Mouse (Mus musculus) thymus, postnatal 25 days (tissue): ENCODE measurements around the gene Frmd6.

Experiments used
- DNase-seq: peaks from one replicate; pipeline ENCODE4 v3.0.0; 2022

Gene Frmd6

DNA sequence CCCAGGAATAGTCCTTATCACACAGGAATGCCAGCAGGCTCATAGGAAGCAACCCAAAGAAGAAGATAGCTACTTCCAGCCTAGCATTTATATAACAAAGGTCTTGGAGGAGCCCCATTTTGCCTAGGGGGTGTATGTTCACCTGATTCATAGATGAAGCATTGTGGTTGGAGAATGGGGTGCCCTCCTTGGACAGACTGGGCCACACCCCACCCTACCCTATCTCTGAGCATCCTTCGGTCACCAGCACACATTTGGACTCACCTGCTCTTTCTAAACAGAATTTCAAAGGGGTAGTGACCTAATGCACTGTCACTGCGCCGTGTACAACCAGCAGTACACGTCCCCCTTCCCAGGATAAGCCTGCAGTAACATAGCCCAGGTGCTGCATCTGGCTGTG is 31.5 kb downstream of the Frmd6 start:
- no peak for DNase-seq

GRCm38 (mm10) chr12:70863281-70863680 is 38.0 kb downstream of the Frmd6 start:
- no peak for DNase-seq

DNA sequence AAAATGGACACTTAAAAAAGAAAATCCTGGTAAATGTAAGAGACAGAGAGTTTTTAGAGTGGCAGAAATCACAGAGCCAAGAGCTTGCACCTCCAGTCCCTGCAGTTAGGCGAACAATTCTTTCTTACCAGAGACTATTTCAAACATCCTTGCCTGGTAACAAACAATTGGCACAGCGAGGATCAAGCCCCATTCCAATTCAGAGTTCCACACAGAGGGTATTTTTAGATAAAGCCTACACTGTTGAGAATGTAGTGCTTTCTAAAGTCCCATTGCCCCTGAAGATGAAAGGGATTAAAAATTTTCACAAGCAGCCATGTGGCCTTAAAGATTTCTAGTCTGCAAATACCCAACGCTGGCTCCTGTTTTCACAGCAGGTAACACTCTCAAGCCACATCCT is 42.5 kb downstream of the Frmd6 start:
- DNase-seq, result no peak

DNA sequence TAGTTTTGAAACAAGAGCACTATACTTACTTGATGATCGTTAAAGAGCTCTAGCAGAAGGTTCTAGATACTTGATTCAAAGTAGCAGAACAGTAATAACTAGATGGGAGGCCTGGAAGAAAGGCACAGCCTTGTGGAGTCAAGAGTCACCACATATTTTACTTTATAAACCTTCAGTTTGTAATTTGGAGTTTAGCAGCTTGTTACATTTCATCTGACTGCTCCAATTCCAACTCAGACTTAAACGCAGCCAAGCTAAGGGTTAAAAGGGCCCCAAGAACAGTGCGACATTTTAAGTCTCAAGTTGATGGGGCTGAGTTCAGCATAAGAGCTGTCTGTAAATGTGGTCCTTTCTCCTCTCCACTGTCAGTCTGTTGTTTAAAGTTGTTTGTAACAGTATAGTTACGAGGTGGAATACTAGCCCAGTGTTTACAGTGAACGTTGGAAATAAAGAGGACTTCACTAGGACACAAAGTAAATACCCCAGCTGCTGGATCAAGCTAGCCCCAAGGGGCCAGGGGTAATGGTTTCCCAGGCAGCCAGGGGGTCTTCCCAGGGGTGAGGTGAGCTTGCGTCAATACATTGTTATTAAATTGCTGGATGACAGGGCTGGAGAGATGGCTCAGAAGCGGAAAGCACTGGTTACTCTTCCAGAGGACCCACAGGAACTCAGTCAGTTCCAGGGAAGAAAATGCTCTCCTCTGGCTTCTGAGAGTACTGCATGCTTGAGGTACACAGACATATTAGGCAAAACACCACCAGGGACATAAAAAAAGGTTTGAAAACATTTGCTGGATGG is 43.1 kb downstream of the Frmd6 start:
- DNase-seq, result no peak

DNA sequence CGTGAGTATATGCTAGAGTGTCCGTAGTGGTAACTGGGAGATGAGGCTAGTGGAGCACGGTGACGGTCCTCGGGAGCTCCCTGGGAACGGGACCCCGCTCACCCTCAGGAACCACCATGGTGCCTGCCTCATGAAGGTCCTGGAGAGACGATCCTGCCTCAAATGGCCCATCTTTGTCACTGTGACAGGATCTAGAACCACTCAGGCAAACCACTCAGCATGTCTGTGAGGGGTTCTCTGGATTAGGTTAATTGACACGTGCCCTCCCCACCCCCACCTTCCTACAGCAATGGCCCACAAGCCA is 43.6 kb downstream of the Frmd6 start:
- DNase-seq, result no peak

DNA sequence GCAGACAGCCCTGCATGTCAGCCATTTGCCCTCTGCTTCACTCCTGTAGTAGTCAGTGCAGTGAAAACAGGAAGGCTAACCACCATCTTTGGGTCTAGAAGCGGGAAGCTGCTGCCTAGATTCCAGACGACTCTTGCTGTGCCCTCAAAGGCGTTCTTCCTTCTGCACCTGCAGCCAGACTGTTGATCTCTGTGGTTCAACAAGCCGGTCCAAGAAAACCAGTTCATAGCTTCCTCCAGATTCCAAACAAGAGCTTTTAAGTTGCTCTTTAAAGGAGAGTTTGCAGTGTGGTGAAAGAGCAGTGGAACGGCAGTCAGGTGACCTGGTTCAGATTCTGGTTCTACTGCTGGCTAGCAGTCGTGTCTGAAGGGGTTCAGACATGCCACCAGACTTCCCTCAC is 48.2 kb downstream of the Frmd6 start:
- peak; percentile 59 for DNase-seq

DNA sequence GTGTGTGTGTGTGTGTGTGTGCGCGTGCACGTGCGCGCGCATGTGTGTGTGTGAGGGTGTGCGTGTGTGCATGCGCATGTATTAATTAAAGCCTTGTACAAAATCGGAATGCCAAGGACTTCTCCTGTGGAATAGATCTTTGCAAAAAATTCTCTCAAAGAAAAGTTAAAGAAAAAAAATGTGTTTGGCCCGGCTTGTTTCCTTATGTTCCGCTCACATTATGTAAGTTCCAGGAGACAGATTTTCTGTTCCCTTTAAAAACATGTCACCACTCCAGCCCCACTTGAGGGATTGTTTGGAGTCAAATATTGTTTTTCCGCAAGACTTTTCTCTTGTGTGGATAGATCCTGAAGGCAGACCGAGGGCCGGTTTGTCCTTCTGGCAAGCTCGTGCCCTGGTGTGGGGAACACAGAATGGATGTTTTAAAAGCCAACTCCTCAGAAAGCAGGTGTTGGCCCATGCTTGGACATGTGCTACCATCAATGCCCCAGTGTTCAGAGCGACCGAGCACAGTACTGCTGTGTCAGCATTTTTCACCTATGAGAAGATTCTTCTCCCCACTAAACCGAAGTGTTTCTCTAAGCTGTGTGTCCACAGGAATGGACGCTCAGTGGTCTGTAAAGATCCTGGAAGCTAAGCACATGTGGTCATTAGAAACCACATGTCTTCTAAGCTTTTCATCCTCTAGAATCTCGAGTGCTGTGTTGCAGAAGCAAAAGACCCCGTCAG is 51.1 kb downstream of the Frmd6 start:
- no peak for DNase-seq

GRCm38 (mm10) chr12:70877926-70878710 is 52.8 kb downstream of the Frmd6 start:
- DNase-seq, result no peak

DNA sequence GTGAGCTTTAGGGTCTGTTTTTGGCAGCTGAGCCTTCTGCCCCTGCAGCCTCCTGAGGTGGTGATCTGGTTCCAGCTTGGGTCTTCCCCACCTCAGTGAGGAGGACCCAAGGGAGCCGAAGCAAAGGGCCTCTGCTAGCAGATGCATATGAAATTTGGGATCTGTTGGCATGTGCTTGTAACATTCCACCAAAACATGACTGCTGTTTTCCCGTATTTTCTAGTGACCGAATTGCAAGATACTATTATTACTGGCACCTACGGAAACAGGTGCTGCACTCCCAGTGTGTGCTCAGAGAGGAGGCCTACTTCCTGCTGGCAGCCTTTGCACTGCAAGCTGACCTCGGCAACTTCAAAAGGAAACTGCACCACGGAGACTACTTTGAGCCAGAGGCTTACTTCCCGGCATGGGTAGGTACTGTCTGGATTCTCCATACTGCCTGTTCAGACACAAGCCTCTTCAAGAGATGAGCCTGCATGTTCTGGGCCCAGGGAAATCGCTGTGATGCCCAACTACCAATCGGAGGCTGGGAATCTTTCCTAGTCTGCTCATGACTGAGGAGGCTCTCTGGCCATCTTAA is 55.2 kb downstream of the Frmd6 start:
- DNase-seq, result peak; percentile 38

DNA sequence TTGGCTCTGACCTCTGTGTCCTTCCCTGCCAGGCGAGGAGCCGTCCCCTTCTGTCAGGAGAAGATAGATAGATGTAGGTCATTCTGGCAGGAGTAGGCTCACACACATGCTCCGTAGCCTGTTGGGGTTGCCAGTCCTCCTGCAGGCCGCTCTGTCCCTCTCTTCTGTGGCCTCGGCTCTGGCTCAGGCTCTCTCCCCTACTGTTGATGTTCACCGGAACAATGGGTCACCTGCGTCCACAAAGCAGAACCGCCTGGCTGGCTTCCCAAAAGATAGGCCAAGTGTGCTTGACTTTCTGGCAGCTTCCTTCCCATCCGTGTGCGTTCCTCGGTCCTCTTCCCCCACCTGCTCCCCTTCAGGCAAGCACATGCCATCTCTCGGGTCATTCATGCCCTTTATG is 56.0 kb downstream of the Frmd6 start:
- no peak for DNase-seq

GRCm38 (mm10) chr12:70881854-70882253 is 56.5 kb downstream of the Frmd6 start:
- peak; percentile 9 for DNase-seq

GRCm38 (mm10) chr12:70883141-70883540 is 57.8 kb downstream of the Frmd6 start:
- no peak for DNase-seq

DNA sequence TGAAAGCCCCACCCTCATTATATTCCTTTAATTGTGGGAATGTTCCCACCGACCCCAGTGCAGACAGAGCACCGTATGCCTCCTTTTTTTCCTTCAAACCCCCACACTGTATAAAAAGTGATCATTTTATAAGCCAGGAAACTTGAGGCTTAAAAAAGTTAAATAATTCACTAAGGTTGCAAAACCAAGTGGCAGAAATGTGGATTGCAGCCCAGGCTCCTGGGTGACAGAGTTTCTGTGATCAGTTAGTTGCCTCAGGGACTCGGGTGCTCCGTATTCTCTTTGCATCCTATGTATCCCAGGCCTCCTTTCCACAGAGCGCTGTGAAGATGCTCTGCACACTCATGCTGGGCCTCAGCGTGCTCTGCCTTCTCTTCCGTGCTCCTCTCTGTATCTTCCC is 58.8 kb downstream of the Frmd6 start:
- DNase-seq, result no peak

DNA sequence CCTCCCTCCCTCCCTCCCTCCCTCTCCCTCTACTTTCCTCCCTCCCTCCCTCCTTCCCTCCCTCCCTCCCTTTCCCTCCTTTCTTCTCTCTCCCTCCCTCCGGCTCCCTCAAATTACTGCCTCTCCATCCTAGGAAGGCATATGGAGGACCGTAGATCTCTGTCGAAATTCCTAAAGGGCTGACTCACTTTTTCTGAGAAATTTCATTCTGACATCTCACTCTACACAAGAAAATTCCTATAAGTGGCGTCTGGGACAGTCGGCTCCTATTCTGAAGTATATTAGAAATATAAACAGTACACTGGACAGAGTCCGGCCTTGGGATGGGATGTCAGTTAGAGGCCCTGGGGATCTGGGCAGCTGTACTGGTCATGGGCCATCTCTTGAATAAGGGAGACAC is 59.7 kb downstream of the Frmd6 start:
- DNase-seq, result no peak

- no peak for DNase-seq
Measured at GRCm38 (mm10) chr12:70885576-70885975, 60.3 kb downstream of the Frmd6 start.

DNA sequence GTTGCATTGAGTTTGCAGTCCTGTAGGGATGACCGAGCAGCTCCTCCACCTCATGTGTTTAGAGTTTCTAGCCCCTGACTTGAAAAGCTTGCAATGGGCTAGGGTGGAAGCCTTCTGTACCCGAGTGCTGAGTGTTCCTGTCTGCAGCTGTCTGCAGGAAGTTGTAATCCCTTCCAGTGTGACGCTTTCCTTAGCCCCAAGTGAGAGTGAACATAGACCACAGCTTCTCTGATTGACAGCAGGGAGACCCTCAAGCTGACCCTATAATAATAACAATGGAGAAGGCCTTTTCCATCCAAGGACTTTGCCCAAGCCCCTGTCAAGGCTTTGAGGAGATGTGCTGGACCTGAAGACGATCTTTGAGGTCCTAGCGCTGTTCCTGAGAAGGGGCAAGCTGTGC is 65.1 kb downstream of the Frmd6 start:
- DNase-seq, result no peak

- DNase-seq, result no peak
Measured at GRCm38 (mm10) chr12:70890874-70891470, 65.7 kb downstream of the Frmd6 start.

GRCm38 (mm10) chr12:70895275-70895674 is 70.0 kb downstream of the Frmd6 start:
- DNase-seq, result no peak

DNA sequence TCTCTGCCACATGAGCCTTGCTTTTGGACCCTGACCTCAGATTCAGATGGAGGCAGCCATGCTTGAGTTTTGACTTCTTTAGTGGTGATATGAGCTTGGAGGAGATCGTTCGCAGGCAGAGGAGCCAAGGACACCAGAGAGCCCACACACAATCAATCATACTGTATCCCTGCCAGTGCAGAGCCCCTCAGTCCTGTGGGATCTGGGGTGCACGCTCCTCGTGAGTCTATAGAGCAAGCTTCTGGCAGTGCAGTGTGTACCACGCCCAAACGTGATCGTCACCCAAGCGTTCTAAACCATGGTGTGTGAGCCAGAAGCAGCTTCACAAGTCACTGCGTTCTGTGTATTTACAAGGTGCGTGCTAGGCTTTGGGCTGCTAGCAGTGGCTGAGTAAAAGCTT is 70.8 kb downstream of the Frmd6 start:
- DNase-seq, result no peak

- DNase-seq, result peak; percentile 51
Measured at GRCm38 (mm10) chr12:70897434-70897833, 72.1 kb downstream of the Frmd6 start.

DNA sequence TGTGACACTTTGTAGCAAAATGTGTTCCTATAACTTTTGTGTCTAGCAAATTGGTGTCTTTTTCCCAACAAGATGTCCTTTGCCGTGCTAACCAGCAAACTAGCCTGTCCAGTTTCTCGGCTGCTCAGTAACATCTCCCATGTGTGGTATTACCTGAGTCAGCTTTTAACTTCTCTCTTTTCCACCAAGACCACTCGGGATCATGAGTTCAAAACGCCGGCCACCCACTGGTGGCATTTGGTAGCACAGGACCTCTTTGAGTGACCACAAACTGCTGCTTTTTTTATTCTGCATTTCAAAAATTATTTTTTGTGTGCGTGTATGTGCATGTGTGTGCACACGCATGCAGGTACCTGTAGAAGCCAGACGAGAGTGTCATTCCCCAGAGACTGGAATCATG is 73.1 kb downstream of the Frmd6 start:
- no peak for DNase-seq

DNA sequence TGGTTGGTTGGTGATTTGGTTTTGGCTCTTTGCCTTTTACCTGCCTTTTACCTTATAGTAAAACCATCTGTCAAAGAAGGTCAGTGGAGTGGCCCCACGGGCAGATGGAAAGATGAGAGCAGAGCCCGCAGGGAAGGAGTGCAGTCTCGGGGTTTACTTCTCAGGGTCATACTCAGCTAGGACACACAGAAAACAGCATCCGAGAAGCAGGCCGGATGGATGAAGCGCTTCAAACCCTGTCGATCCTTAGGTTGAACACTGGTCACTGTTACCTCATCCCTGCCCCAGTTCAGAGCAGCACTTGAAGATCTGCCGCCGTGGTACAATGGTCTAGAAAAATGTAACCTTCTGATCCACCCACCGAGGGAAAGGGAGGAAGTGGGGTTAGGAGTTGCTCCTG is 79.2 kb downstream of the Frmd6 start:
- no peak for DNase-seq

DNA sequence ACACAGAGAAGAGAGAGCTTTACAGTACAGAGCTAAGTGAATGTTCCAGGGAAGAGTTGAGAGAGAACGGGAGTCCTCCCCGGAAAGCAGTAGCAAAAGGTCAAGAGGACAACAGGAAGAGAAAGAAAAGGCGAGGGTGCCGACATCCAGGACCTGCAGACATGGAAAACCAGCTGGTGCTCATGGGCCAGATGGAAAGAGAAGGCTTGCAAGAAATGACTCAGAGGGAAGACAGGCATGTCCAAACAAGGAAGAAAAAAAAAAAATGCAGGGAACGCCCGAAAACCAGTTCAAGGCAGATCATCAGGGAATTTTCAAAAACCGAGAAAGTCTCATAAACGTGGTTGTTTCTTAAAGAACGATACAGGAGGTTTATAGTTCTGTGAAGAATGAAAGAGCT is 81.6 kb downstream of the Frmd6 start:
- DNase-seq, result no peak
